In genomic region chr19:45651524-45651923, GRCm38 (mm10) we compare ENCODE assay signal across 15 mouse cellular contexts. TPM values are rescaled to one million over a fixed set of nuclear protein-coding genes. Genes with fewer than 3 reads are reported as not detected.
DNase-seq lines count a peak whose midpoint lies in the region; ATAC-seq and TF ChIP-seq lines count a peak whose summit lies in the region.
"Had no signal": no experiment of that assay in that cellular context is flagged by ENCODE, and none has a peak within 500 bp of the region (broad histone marks: within the 10 kb centered on the region; RNA-seq: fewer than 3 reads in every experiment).

No protein-coding gene starts in this region.

- DNase-seq in liver (no peak), ES-E14 (ENCODE audit: low read depth, low spot score) (no peak)
- DNase-seq in limb, embryonic 14.5 days (ENCODE audit: low spot score), result no peak
- no peak for DNase-seq in cerebellum, postnatal 10 days
- DNase-seq in spleen, adult 18-20 months, result no peak
- no peak for DNase-seq in frontal cortex, postnatal 10 days (ENCODE audit: low spot score in 2 of 2)
- DNase-seq: cerebellum, adult 9-11 months; heart, postnatal 10 days; kidney, postnatal 25 days; thymus, adult 18-20 months had no signal

- no peak overlapping the region for H3K9ac ChIP-seq in liver, embryonic 12.5 days
- H3K9ac ChIP-seq in ES-E14 (ENCODE audit: insufficient read depth, low read depth, low read length, poor library complexity, severe bottlenecking), result no peak overlapping the region
- no peak overlapping the region for H3K9ac ChIP-seq in limb, embryonic 14.5 days (ENCODE audit: low read depth, low read length, severe bottlenecking)
- H3K9ac ChIP-seq: midbrain, embryonic 13.5 days; neural tube, embryonic 12.5 days had no signal

- H3K36me3 ChIP-seq in liver, embryonic 12.5 days, result 0 out of 2 replicates have a peak, but pooled peaks cover 3% of the 10 kb centered on the region
- H3K36me3 ChIP-seq in ES-E14 (ENCODE audit: control insufficient read depth, insufficient read depth, low read length, poor library complexity, severe bottlenecking), result no peaks in the 10 kb centered on the region
- no peaks in the 10 kb centered on the region for H3K36me3 ChIP-seq in limb, embryonic 14.5 days (ENCODE audit: control insufficient read depth, insufficient read depth, low read length)
- H3K36me3 ChIP-seq: midbrain, embryonic 13.5 days; neural tube, embryonic 12.5 days had no signal

- TF ChIP-seq POLR2A in limb, embryonic 14.5 days (IDR thresholded peaks at IDR 0.05; ENCODE audit: borderline replicate concordance, extremely low read depth, insufficient read depth, insufficient read length), result no peak

- in situ Hi-C loops in ES-E14 (cut with MboI; ENCODE audit: low sequenced_read_pairs in 2 of 2, unreplicated experiment in 2 of 2), result no loop called here

- no peaks in the 10 kb centered on the region for H3K9me3 ChIP-seq in liver, embryonic 12.5 days (replicated peaks)
- no peaks in the 10 kb centered on the region for H3K9me3 ChIP-seq in ES-E14 (ENCODE audit: control insufficient read depth, insufficient read depth, low read depth, low read length)
- no peaks in the 10 kb centered on the region for H3K9me3 ChIP-seq in limb, embryonic 14.5 days (ENCODE audit: control insufficient read depth, low read length)
- H3K9me3 ChIP-seq: midbrain, embryonic 13.5 days; neural tube, embryonic 12.5 days had no signal

- ATAC-seq in liver, embryonic 12.5 days, result no peak
- no peak for ATAC-seq in limb, embryonic 14.5 days (ENCODE audit: low FRiP score, low read depth)
- ATAC-seq: activated CD4-positive, CD25-positive, alpha-beta regulatory T cell, adult 4 months; midbrain, embryonic 13.5 days had no signal

- 80% methylated on average over 8 of the region's 8 CpGs for WGBS in liver, embryonic 12.5 days (ENCODE audit: insufficient replicate concordance)
- 64% methylated on average over 8 of the region's 8 CpGs for WGBS in limb, embryonic 14.5 days

- no peaks in the 10 kb centered on the region for H3K27me3 ChIP-seq in liver, embryonic 12.5 days (replicated peaks)
- H3K27me3 ChIP-seq in limb, embryonic 14.5 days (ENCODE audit: control insufficient read depth, insufficient read depth, low read length), result no peaks in the 10 kb centered on the region
- H3K27me3 ChIP-seq: midbrain, embryonic 13.5 days; neural tube, embryonic 12.5 days had no signal

- no peak overlapping the region for H3K4me3 ChIP-seq in liver, embryonic 12.5 days
- H3K4me3 ChIP-seq in ES-E14 (ENCODE audit: insufficient read depth in 1 of 2, low read depth in 1 of 2, low read length in 2 of 2, poor library complexity in 1 of 2, severe bottlenecking in 1 of 2), result no peak overlapping the region
- no peak overlapping the region for H3K4me3 ChIP-seq in brown adipose tissue, adult 24 weeks (ENCODE audit: insufficient read depth, low read depth, low read length)
- no peak overlapping the region for H3K4me3 ChIP-seq in limb, embryonic 14.5 days (replicated peaks; ENCODE audit: low read length)
- H3K4me3 ChIP-seq: midbrain, embryonic 13.5 days; neural tube, embryonic 12.5 days had no signal

- H3K4me1 ChIP-seq in liver, embryonic 12.5 days, result peaks cover 47% of the 10 kb centered on the region
- H3K4me1 ChIP-seq in ES-E14 (ENCODE audit: control insufficient read depth in 2 of 2, insufficient read depth in 2 of 2, low read length in 2 of 2, poor library complexity in 1 of 2), result peaks cover 0 to 4% of the 10 kb centered on the region in 2 experiments; a peak in 1 of 4 replicates
- peaks cover 19% of the 10 kb centered on the region for H3K4me1 ChIP-seq in brown adipose tissue, adult 24 weeks (ENCODE audit: control insufficient read depth, insufficient read depth, insufficient read length, low read length)
- H3K4me1 ChIP-seq in limb, embryonic 14.5 days (ENCODE audit: control insufficient read depth, insufficient read depth, low read length), result peaks cover 34% of the 10 kb centered on the region

- H3K27ac ChIP-seq in liver, embryonic 12.5 days, result peak overlapping the region; percentile 75; the same call in 1 of the 2 replicates
- no peak overlapping the region for H3K27ac ChIP-seq in ES-E14 (ENCODE audit: insufficient read depth, low read depth, low read length, poor library complexity, severe bottlenecking)
- H3K27ac ChIP-seq in brown adipose tissue, adult 24 weeks (replicated peaks; ENCODE audit: low read depth, low read length), result 0 out of 2 replicates have a peak overlapping the region, but pooled peaks have one; percentile 22
- H3K27ac ChIP-seq in limb, embryonic 14.5 days (replicated peaks; ENCODE audit: low read depth, low read length), result peak overlapping the region; percentile 49; the same call in 1 of the 2 replicates
- H3K27ac ChIP-seq: midbrain, embryonic 13.5 days; neural tube, embryonic 12.5 days had no signal

- peak overlapping the region; percentile 51 for H3K4me2 ChIP-seq in liver, embryonic 12.5 days
- peak overlapping the region; percentile 22; the same call in 1 of the 2 replicates for H3K4me2 ChIP-seq in limb, embryonic 14.5 days (replicated peaks; ENCODE audit: low read depth, low read length, severe bottlenecking)
- H3K4me2 ChIP-seq: midbrain, embryonic 13.5 days; neural tube, embryonic 12.5 days had no signal

TF ChIP-seq in ES-E14, 5 proteins besides CTCF, POLR2A, EP300 and RAD21:
- no peak for TF ChIP-seq ZC3H11A (IDR thresholded peaks at IDR 0.05; ENCODE audit: borderline replicate concordance, low read depth, low read length)
- TF ChIP-seq ZNF384 (IDR thresholded peaks at IDR 0.05; ENCODE audit: low read depth, low read length), result no peak
- peak; percentile 55; the same call in 1 of the 2 replicates for TF ChIP-seq MAFK (IDR thresholded peaks at IDR 0.05; ENCODE audit: insufficient read depth, low read depth, low read length)

RNA-seq across cellular contexts. Expression of gene Fbxw4, which starts 8.6 kb away (rescaled TPM):
- polyA plus RNA-seq in liver, embryonic 12.5 days (2016; fragmentation: Nextera tagmentation; extraction: Ambion mirVana), result 4.3 and 4.6 TPM in 2 replicates
- 6.0 and 6.3 TPM in 2 replicates for total RNA-seq in ES-E14 (2012; rRNA removed)
- polyA plus RNA-seq in brown adipose tissue, adult 24 weeks (2012; ENCODE audit: insufficient read depth, insufficient read length, missing spikeins), result 32.7 and 59.3 TPM in 2 replicates
- polyA plus RNA-seq in limb, embryonic 14.5 days (2012; rRNA removed), result 52.2 and 94.4 TPM in 2 replicates
- 5.4 and 6.6 TPM in 2 replicates for polyA plus RNA-seq in limb, embryonic 14.5 days (2014; fragmentation: Nextera tagmentation; extraction: Ambion mirVana)
